Mouse (Mus musculus): ENCODE measurements around the gene Gm3558. TPM values are rescaled to one million over a fixed set of nuclear protein-coding genes. Genes with fewer than 3 reads are reported as not detected.
"Not testable (repeated sequence)": the region's sequence is repeated elsewhere in the genome, so short reads cannot be mapped to it uniquely, and the experiment has no call there.

The Gm3558 gene
- 10 to 100 TPM; 10.9 to 12.5 TPM for total RNA-seq (2021)
- long read RNA-seq, experiment 1, partial matches to known transcripts = 2 of 13 reads
- long read RNA-seq, experiment 1, other reads (novel, unspliced or antisense) = 11 of 13 reads
- long read RNA-seq, experiment 2, partial matches to known transcripts = 0 of 14 reads
- long read RNA-seq, experiment 2, other reads (novel, unspliced or antisense) = 14 of 14 reads

DNA sequence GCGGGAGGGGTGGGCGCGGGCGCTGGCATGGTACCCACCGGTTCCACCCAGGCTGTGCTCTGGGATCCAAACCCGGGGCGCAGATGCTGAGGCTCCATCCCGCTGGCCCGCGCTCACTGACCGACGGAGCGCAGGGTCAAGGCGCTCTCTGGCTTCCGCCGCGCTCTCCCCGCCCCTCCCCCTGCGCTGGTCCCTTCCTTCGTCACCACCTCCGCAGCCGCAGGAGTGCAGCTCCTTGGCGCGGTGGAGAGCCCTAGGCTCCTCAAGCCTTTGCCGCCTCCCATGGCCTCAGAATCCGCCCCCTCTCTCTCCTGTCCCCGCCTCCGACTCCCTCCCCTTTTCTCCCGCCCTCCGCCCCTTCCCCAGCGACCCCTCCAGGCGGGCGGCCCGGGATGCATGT is at the start of gene Gm3558:
Gm3558 (minus strand) TSS at position 185 of the 400 bp plus-strand sequence.
- not testable (repeated sequence) for DNase-seq (ENCODE audit: low spot score in 2 of 2)

- DNase-seq (ENCODE audit: low spot score in 2 of 2) = not testable (repeated sequence)
Observed at GRCm38 (mm10) chr14:7595492-7595891, 27.1 kb upstream of the Gm3558 start, which contains the start of gene Gm10338. Gene Gm10338 (minus strand): TSS chr14:7595592.

- not testable (repeated sequence) for DNase-seq (ENCODE audit: low spot score in 2 of 2)
Observed at GRCm38 (mm10) chr14:7567890-7568289, 476 bp downstream of the Gm3558 start.

DNA sequence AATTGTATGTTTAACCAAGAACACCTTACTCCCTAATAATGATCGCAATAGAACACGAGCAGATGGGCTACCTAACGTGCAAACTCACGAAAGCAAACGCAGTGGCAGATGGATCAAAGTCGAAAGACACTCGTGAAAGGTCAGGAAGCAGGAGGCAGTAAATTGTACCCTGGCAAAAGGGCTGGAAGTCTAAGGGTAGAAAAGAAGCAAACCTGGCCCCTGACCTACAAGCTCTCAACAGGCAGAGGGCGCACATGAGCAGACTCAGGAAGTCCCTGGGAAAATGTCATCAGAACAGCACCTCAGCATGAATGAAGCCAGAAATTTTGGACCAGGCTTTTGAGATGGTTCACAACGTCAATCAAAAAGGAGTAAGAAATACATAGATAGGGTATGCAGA is 1.1 kb downstream of the Gm3558 start:
- not testable (repeated sequence) for DNase-seq (ENCODE audit: low spot score in 2 of 2)

Other genes starting within 250 kb of the Gm3558 start
- not detected for gene Gm5797, start 236.2 kb downstream of the Gm3558 start, total RNA-seq (2021)
- gene Gm8374, start 203.4 kb downstream of the Gm3558 start, total RNA-seq (2021) = not detected
- gene Gm3755, start 117.6 kb downstream of the Gm3558 start, total RNA-seq (2021) = not detected
- under 1 TPM in 1 of 2 experiments, not detected in 1; 0.46 TPM for gene Gm3752, start 84.8 kb downstream of the Gm3558 start, total RNA-seq (2021)
- gene Gm10338, start 27.0 kb upstream of the Gm3558 start, total RNA-seq (2021) = not detected
- gene Gm10128, start 75.4 kb upstream of the Gm3558 start, total RNA-seq (2021) = not detected
- not detected for gene Gm26661, start 223.0 kb upstream of the Gm3558 start, total RNA-seq (2021)
- 10 to 100 TPM; 35.7 to 78.7 TPM for gene Flnb, start 249.4 kb upstream of the Gm3558 start, total RNA-seq (2021)

Measured in layer of hippocampus, postnatal 14 days (tissue).